Mouse (Mus musculus): Measurements from ENCODE around the gene Thsd4. TPM values are rescaled to one million over a fixed set of nuclear protein-coding genes. Genes with fewer than 3 reads are reported as not detected.

Thsd4 gene
- polyA plus RNA-seq, 1 experiment = 1.9 TPM

DNA sequence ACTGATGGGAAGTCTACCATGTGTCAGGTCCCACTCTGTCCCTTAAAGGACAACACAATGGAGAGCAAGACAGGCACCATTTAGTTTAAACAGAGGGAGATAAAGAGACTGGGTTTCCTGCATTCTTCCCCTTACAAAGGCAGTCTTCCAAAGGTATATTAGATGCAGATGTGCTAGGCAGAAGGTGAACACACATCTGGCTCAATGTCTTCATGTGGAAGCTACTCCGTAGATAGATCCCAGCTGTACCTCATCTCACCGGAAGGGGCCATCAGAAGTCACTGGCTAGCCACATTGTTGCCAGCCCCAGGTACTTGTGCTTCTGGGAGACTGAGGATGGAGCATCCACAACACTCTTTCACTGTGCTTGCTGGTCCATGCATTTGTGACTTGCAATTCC is 301.4 kb downstream of the Thsd4 start:
- no peaks in the 10 kb centered on the region for H3K27me3 ChIP-seq (ENCODE audit: control insufficient read depth, insufficient read depth, low read length, poor library complexity, severe bottlenecking)
- no peaks in the 10 kb centered on the region; the same call in 1 of the 2 replicates for H3K9me3 ChIP-seq (replicated peaks; ENCODE audit: control insufficient read depth, insufficient read depth, low read length, poor library complexity, severe bottlenecking)
- H3K9ac ChIP-seq (ENCODE audit: low read depth, poor library complexity, severe bottlenecking) = no peak overlapping the region
- H3K27ac ChIP-seq (ENCODE audit: insufficient read depth, low read length) = no peak overlapping the region
- TF ChIP-seq EP300 (IDR thresholded peaks at IDR 0.05; ENCODE audit: insufficient read depth, low read depth, low read length) = no peak
- no peak for TF ChIP-seq POLR2A (IDR thresholded peaks at IDR 0.05; ENCODE audit: insufficient read depth, low read length)
- TF ChIP-seq CTCF (IDR thresholded peaks at IDR 0.05; ENCODE audit: low read depth, low read length) = no peak
- H3K36me3 ChIP-seq (ENCODE audit: control insufficient read depth, insufficient read depth, low read length, poor library complexity, severe bottlenecking) = no peaks in the 10 kb centered on the region
- no peak overlapping the region for H3K4me3 ChIP-seq (ENCODE audit: low read depth, low read length)
- H3K4me1 ChIP-seq (ENCODE audit: control insufficient read depth, insufficient read depth, low read length) = no peaks in the 10 kb centered on the region

DNA sequence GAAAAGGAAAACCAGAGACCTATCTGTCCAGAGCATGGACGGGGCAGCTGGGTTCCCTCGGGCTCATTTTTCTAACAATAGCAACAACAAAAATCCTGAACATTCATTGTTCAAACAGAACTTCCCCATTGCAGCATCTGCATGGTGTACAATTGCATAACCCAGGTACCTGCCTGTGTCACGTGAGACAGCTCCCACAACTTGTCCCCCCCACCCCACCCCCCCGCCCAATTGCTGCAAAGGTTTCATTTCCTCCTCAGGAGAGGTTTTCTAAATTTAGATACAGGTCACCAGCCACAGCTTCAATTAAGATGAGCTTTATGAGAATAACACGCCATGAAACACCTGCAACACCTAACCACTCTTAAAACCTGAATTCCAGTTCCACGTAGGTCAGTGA is 303.4 kb downstream of the Thsd4 start:
- Histone ChIP-seq H3K9me3 (replicated peaks; ENCODE audit: control insufficient read depth, insufficient read depth, low read length, poor library complexity, severe bottlenecking) (no peaks in the 10 kb centered on the region; the same call in 1 of the 2 replicates), H3K27me3 (ENCODE audit: control insufficient read depth, insufficient read depth, low read length, poor library complexity, severe bottlenecking) (no peaks in the 10 kb centered on the region), H3K4me1 (ENCODE audit: control insufficient read depth, insufficient read depth, low read length) (no peaks in the 10 kb centered on the region), H3K4me3 (ENCODE audit: low read depth, low read length) (no peak overlapping the region), H3K9ac (ENCODE audit: low read depth, poor library complexity, severe bottlenecking) (no peak overlapping the region), H3K27ac (ENCODE audit: insufficient read depth, low read length) (no peak overlapping the region), H3K36me3 (ENCODE audit: control insufficient read depth, insufficient read depth, low read length, poor library complexity, severe bottlenecking) (no peaks in the 10 kb centered on the region)
- TF ChIP-seq POLR2A (IDR thresholded peaks at IDR 0.05; ENCODE audit: insufficient read depth, low read length) (no peak), EP300 (IDR thresholded peaks at IDR 0.05; ENCODE audit: insufficient read depth, low read depth, low read length) (no peak), CTCF (IDR thresholded peaks at IDR 0.05; ENCODE audit: low read depth, low read length) (no peak)

DNA sequence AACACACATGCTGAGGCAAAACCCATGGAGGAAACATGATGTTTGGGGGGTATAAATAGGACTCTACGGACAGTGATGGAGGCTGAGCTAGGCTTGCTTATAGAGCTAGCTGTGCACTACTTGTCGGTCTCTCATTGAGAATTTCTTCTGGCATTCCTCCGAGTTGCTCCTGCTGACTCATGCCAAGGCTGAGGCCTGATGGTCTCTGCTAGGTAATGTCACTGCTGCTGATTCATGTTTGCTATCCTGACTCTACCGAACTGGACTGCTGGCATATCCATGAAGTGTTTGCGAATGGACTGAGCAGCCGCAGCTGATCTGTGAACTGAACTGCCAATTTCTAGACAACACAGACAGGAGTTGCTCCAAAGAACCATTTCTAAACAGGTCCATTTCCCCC is 305.8 kb downstream of the Thsd4 start:
- H3K9me3 ChIP-seq (replicated peaks; ENCODE audit: control insufficient read depth, insufficient read depth, low read length, poor library complexity, severe bottlenecking) = no peaks in the 10 kb centered on the region; the same call in 1 of the 2 replicates
- H3K27me3 ChIP-seq (ENCODE audit: control insufficient read depth, insufficient read depth, low read length, poor library complexity, severe bottlenecking) = no peaks in the 10 kb centered on the region
- H3K27ac ChIP-seq (ENCODE audit: insufficient read depth, low read length) = no peak overlapping the region
- no peak overlapping the region for H3K9ac ChIP-seq (ENCODE audit: low read depth, poor library complexity, severe bottlenecking)
- no peaks in the 10 kb centered on the region for H3K36me3 ChIP-seq (ENCODE audit: control insufficient read depth, insufficient read depth, low read length, poor library complexity, severe bottlenecking)
- TF ChIP-seq CTCF (IDR thresholded peaks at IDR 0.05; ENCODE audit: low read depth, low read length) (no peak), POLR2A (IDR thresholded peaks at IDR 0.05; ENCODE audit: insufficient read depth, low read length) (no peak), EP300 (IDR thresholded peaks at IDR 0.05; ENCODE audit: insufficient read depth, low read depth, low read length) (no peak)
- no peak overlapping the region for H3K4me3 ChIP-seq (ENCODE audit: low read depth, low read length)
- no peaks in the 10 kb centered on the region for H3K4me1 ChIP-seq (ENCODE audit: control insufficient read depth, insufficient read depth, low read length)

DNA sequence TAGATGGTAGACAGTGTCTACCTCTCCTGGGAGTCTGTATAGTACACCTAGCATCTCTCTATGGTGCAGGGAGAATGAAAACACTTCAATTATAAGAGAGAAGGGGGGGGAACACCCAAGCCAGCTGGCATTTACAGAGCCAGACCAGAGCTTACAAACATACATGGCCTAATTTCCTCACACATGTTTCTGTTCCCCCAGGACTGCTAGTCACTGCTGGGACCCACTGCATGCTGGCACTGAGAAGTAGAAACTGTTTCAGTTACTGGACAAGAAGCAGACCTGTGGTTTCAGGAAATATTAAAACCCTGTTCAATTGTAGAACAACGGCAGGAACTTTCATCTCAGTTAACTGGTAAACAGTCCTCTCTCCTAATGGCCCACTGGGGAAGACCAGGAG is 308.7 kb downstream of the Thsd4 start:
- H3K9me3 ChIP-seq (replicated peaks; ENCODE audit: control insufficient read depth, insufficient read depth, low read length, poor library complexity, severe bottlenecking) = no peaks in the 10 kb centered on the region
- H3K36me3 ChIP-seq (ENCODE audit: control insufficient read depth, insufficient read depth, low read length, poor library complexity, severe bottlenecking) = no peaks in the 10 kb centered on the region
- no peak overlapping the region for H3K9ac ChIP-seq (ENCODE audit: low read depth, poor library complexity, severe bottlenecking)
- TF ChIP-seq CTCF (IDR thresholded peaks at IDR 0.05; ENCODE audit: low read depth, low read length) (no peak), POLR2A (IDR thresholded peaks at IDR 0.05; ENCODE audit: insufficient read depth, low read length) (no peak), EP300 (IDR thresholded peaks at IDR 0.05; ENCODE audit: insufficient read depth, low read depth, low read length) (no peak)
- no peak overlapping the region for H3K4me3 ChIP-seq (ENCODE audit: low read depth, low read length)
- H3K27me3 ChIP-seq (ENCODE audit: control insufficient read depth, insufficient read depth, low read length, poor library complexity, severe bottlenecking) = no peaks in the 10 kb centered on the region
- no peaks in the 10 kb centered on the region for H3K4me1 ChIP-seq (ENCODE audit: control insufficient read depth, insufficient read depth, low read length)
- H3K27ac ChIP-seq (ENCODE audit: insufficient read depth, low read length) = no peak overlapping the region

DNA sequence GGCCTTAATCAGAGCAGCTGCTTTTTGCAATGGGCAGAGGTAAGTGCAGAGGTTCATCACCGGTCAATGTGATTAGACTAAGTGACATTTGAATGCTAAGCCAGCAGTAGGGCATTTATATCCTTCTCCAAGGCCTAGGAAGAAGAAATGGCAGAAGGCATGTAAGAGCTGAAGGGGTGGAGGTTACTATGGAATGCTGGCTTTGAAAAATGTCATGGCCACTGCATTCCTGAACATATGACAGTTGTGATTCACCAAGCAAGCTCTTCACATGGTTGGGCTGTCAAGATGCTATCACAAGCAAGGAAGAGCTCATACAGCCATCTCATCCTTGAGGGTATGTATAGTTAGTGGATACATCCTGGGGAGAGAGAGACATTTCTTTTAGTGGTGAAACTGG is 313.0 kb downstream of the Thsd4 start:
- Histone ChIP-seq H3K4me1 (ENCODE audit: control insufficient read depth, insufficient read depth, low read length) (no peaks in the 10 kb centered on the region), H3K9ac (ENCODE audit: low read depth, poor library complexity, severe bottlenecking) (no peak overlapping the region), H3K36me3 (ENCODE audit: control insufficient read depth, insufficient read depth, low read length, poor library complexity, severe bottlenecking) (no peaks in the 10 kb centered on the region), H3K4me3 (ENCODE audit: low read depth, low read length) (no peak overlapping the region), H3K9me3 (replicated peaks; ENCODE audit: control insufficient read depth, insufficient read depth, low read length, poor library complexity, severe bottlenecking) (no peaks in the 10 kb centered on the region), H3K27ac (ENCODE audit: insufficient read depth, low read length) (no peak overlapping the region), H3K27me3 (ENCODE audit: control insufficient read depth, insufficient read depth, low read length, poor library complexity, severe bottlenecking) (no peaks in the 10 kb centered on the region)
- TF ChIP-seq CTCF (IDR thresholded peaks at IDR 0.05; ENCODE audit: low read depth, low read length) (no peak), POLR2A (IDR thresholded peaks at IDR 0.05; ENCODE audit: insufficient read depth, low read length) (no peak), EP300 (IDR thresholded peaks at IDR 0.05; ENCODE audit: insufficient read depth, low read depth, low read length) (no peak)

DNA sequence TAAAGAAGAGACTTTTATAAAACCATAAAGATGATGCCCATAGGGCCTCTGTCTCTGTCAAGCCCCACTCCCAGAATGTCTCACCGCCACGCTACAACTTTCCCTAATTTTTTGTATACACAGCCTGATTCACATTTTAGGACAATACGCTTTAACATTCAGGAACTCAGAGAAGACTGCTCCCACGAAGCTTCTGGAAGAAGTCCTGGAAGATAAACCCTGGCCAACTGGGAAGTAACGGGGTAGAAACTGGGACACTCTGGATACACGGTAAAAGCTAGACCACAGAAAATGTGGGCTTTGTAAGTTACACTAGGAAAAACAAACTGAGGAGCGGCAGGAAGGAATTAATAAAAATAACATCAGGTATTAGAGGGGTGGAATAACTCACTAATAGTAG is 318.7 kb downstream of the Thsd4 start:
- TF ChIP-seq CTCF (IDR thresholded peaks at IDR 0.05; ENCODE audit: low read depth, low read length) (no peak), POLR2A (IDR thresholded peaks at IDR 0.05; ENCODE audit: insufficient read depth, low read length) (no peak), EP300 (IDR thresholded peaks at IDR 0.05; ENCODE audit: insufficient read depth, low read depth, low read length) (no peak)
- Histone ChIP-seq H3K36me3 (ENCODE audit: control insufficient read depth, insufficient read depth, low read length, poor library complexity, severe bottlenecking) (no peaks in the 10 kb centered on the region), H3K4me3 (ENCODE audit: low read depth, low read length) (no peak overlapping the region), H3K4me1 (ENCODE audit: control insufficient read depth, insufficient read depth, low read length) (no peaks in the 10 kb centered on the region), H3K9ac (ENCODE audit: low read depth, poor library complexity, severe bottlenecking) (no peak overlapping the region), H3K27me3 (ENCODE audit: control insufficient read depth, insufficient read depth, low read length, poor library complexity, severe bottlenecking) (no peaks in the 10 kb centered on the region), H3K27ac (ENCODE audit: insufficient read depth, low read length) (no peak overlapping the region), H3K9me3 (replicated peaks; ENCODE audit: control insufficient read depth, insufficient read depth, low read length, poor library complexity, severe bottlenecking) (no peaks in the 10 kb centered on the region)
